Mouse (Mus musculus) myocyte (in vitro differentiated cells): ENCODE results near the gene Txlna. TPM values are rescaled to one million over a fixed set of nuclear protein-coding genes. Genes with fewer than 3 reads are reported as not detected.

ENCODE experiments used
- H3K27me3 ChIP-seq: one replicate; pipeline ENCODE4 v1.6.1; 2011; ENCODE audit not compliant: control insufficient read depth, insufficient read depth, insufficient read length
- H3K36me3 ChIP-seq: one replicate; pipeline ENCODE4 v1.6.1; 2011; ENCODE audit not compliant: control insufficient read depth, insufficient read depth
- H3K4me2 ChIP-seq: one replicate; pipeline ENCODE4 v1.6.1; 2011; ENCODE audit warnings: low read depth, control low read depth
- H3K4me3 ChIP-seq: one replicate; pipeline ENCODE4 v1.5.1; 2011; ENCODE audit warnings: mild to moderate bottlenecking, control low read depth, moderate library complexity
- H3K79me2 ChIP-seq: one replicate; pipeline ENCODE4 v1.6.1; 2011; ENCODE audit not compliant: control insufficient read depth, insufficient read depth
- H3ac ChIP-seq: one replicate; pipeline ENCODE4 v1.6.1; 2011; ENCODE audit not compliant: control insufficient read depth, insufficient read length
- CEBPB ChIP-seq: IDR thresholded peaks from 2 replicates; pipeline ENCODE4 v1.6.1; 2011; ENCODE audit warnings: mild to moderate bottlenecking, moderate library complexity; ENCODE audit not compliant: poor library complexity, insufficient read depth, severe bottlenecking
- E2F4 ChIP-seq: IDR thresholded peaks from one replicate; pipeline ENCODE4 v1.6.1; 2011; ENCODE audit warnings: mild to moderate bottlenecking, control low read depth, moderate library complexity; ENCODE audit not compliant: insufficient read depth
- MAX ChIP-seq: IDR thresholded peaks from one replicate; pipeline ENCODE4 v1.6.1; 2011; ENCODE audit warnings: low read depth, mild to moderate bottlenecking, control low read depth
- MYOD1 ChIP-seq, 3 experiments: IDR thresholded peaks; one replicate each; pipeline ENCODE4 v1.6.1; 2011; ENCODE audit warnings: control low read depth in 2 of 3, low read depth in 2 of 3, mild to moderate bottlenecking in 2 of 3, moderate library complexity in 1 of 3; ENCODE audit not compliant: insufficient read length in 2 of 3, control insufficient read depth in 1 of 3
- MYOG ChIP-seq, 3 experiments: IDR thresholded peaks; one replicate each; pipeline ENCODE4 v1.6.1; 2011; ENCODE audit warnings: control low read depth in 2 of 3, low read depth in 2 of 3, mild to moderate bottlenecking in 2 of 3; ENCODE audit not compliant: insufficient read length in 2 of 3, control insufficient read depth in 1 of 3, insufficient read depth in 1 of 3
- POLR2A ChIP-seq: IDR thresholded peaks from one replicate; pipeline ENCODE4 v1.6.1; 2011; ENCODE audit warnings: low read depth, mild to moderate bottlenecking, control low read depth, moderate library complexity; ENCODE audit not compliant: insufficient read length
- POLR2AphosphoS2 ChIP-seq: IDR thresholded peaks from one replicate; pipeline ENCODE4 v1.6.1; 2011; ENCODE audit warnings: low read depth, control low read depth; ENCODE audit not compliant: insufficient read length
- REST ChIP-seq: IDR thresholded peaks from one replicate; pipeline ENCODE4 v1.6.1; 2011; ENCODE audit warnings: mild to moderate bottlenecking, control low read depth, moderate library complexity; ENCODE audit not compliant: insufficient read depth, insufficient read length
- SRF ChIP-seq: IDR thresholded peaks from one replicate; pipeline ENCODE4 v1.6.1; 2011; ENCODE audit warnings: low read depth; ENCODE audit not compliant: control insufficient read depth, insufficient read length
- TCF12 ChIP-seq: IDR thresholded peaks from one replicate; pipeline ENCODE4 v1.6.1; 2011; ENCODE audit warnings: mild to moderate bottlenecking, control low read depth; ENCODE audit not compliant: poor library complexity, insufficient read depth, severe bottlenecking
- TCF3 ChIP-seq: IDR thresholded peaks from one replicate; pipeline ENCODE4 v1.6.1; 2011; ENCODE audit warnings: low read depth, control low read depth; ENCODE audit not compliant: insufficient read length
- USF1 ChIP-seq: IDR thresholded peaks from one replicate; pipeline ENCODE4 v1.6.1; 2011; ENCODE audit warnings: low read depth, mild to moderate bottlenecking, control low read depth, moderate library complexity
- polyA plus RNA-seq: library from polyadenylated mRNA; unstranded; fragments of >200 nt; fragmentation: generic; extraction: Trizol; gene quantifications from one replicate; pipeline ENCODE4 v1.2.1, GENCODE M21; 2012; ENCODE audit warnings: missing spikeins

The Txlna gene
- polyA plus RNA-seq, 1 experiment = 23.6 TPM

DNA sequence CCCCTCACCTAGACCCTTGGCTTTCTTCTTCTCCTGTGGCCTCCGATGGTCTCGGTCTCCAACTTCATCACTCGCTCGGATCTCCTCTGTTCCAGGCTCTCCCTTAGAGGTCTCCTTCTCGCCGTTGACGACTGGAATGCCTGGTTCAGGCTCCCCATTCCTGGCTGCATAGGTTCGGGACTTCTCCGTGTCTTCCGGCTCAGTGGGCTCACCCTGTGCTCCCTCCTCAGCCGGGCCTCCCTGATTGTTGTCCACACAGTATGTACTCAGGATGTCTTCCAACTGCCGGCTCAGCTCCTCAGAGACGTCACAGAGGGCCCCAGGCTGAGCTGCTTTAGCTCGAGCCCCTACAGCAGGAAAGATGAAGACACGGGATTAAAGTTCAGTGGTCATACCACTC lies 1.6 kb downstream of the Txlna start:
- H3K4me3 ChIP-seq = peak overlapping the region; percentile 54
- H3K79me2 ChIP-seq = peaks cover 25% of the 10 kb centered on the region
- peaks cover 28% of the 10 kb centered on the region for H3K36me3 ChIP-seq
- TF ChIP-seq TCF3 (no peak), POLR2AphosphoS2 (no peak), CEBPB (no peak), SRF (no peak), E2F4 (no peak), REST (no peak), USF1 (no peak), MYOD1 (IDR thresholded peaks at IDR 0.05; ENCODE audit: control insufficient read depth in 1 of 3, insufficient read length in 2 of 3, low read depth in 2 of 3) (no peak), MYOG (IDR thresholded peaks at IDR 0.05; ENCODE audit: control insufficient read depth in 1 of 3, insufficient read depth in 1 of 3, insufficient read length in 2 of 3, low read depth in 2 of 3) (no peak), POLR2A (no peak), MAX (no peak), TCF12 (no peak)
- peak overlapping the region; percentile 82 for H3K4me2 ChIP-seq
- no peak overlapping the region for H3ac ChIP-seq
- no peaks in the 10 kb centered on the region for H3K27me3 ChIP-seq

DNA sequence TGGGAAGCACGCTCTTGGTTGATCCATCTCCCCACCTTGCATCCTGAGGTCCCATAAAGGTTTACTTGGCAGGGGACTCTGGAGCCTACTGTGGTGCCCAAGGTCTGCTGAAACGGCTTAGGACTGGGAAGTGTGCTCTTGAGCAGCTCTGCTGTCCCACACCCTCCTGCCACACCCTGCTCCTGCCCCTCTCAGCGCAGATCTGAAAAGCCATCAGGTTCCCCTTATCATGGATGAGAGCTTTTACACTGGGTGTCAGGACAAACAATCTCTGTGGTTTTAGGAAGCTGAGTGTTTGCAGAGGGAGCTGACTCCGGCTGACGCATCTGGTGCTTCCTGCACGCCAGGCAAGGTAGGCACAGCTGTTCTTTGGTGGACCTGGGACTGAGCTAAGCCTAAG lies 7.0 kb downstream of the Txlna start:
- peaks cover 39% of the 10 kb centered on the region for H3K36me3 ChIP-seq
- H3ac ChIP-seq = no peak overlapping the region
- no peak for TF ChIP-seq USF1
- no peak for TF ChIP-seq TCF3
- TF ChIP-seq REST = no peak
- TF ChIP-seq POLR2AphosphoS2 = no peak

DNA sequence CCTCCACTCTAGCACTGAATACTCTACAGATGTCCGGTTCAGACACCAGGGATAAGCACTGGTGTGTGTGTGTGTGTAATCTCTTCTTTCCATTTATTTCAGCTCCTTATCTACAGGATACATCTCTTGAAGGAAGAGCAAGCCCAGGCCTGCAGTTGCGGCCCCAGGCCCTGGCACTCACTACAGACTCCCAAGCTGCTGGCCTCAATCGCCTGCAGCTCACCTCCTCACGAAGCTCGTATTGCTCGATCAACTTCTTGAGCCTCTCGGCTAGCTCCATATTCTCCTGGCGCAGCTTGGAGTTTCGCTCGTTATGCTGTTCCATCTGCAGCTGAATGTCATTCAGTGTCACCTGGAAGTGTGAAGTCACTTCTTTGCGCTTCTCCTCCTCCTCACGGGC lies 9.0 kb downstream of the Txlna start:
- H3K4me3 ChIP-seq = no peak overlapping the region
- H3K27me3 ChIP-seq = no peaks in the 10 kb centered on the region
- no peaks in the 10 kb centered on the region for H3K79me2 ChIP-seq
- TF ChIP-seq MYOD1 (IDR thresholded peaks at IDR 0.05; ENCODE audit: control insufficient read depth in 1 of 3, insufficient read length in 2 of 3, low read depth in 2 of 3) (no peak), SRF (no peak), MYOG (IDR thresholded peaks at IDR 0.05; ENCODE audit: control insufficient read depth in 1 of 3, insufficient read depth in 1 of 3, insufficient read length in 2 of 3, low read depth in 2 of 3) (no peak), REST (no peak), POLR2A (no peak), MAX (no peak), E2F4 (no peak), TCF12 (no peak), CEBPB (no peak)
- no peak overlapping the region for H3ac ChIP-seq
- H3K4me2 ChIP-seq = no peak overlapping the region
- peaks cover 31% of the 10 kb centered on the region for H3K36me3 ChIP-seq

More for the DNA sequence above, 7.0 kb downstream of the Txlna start:
- peaks cover 9% of the 10 kb centered on the region for H3K79me2 ChIP-seq
- H3K4me3 ChIP-seq = no peak overlapping the region
- no peaks in the 10 kb centered on the region for H3K27me3 ChIP-seq
- H3K4me2 ChIP-seq = no peak overlapping the region

DNA sequence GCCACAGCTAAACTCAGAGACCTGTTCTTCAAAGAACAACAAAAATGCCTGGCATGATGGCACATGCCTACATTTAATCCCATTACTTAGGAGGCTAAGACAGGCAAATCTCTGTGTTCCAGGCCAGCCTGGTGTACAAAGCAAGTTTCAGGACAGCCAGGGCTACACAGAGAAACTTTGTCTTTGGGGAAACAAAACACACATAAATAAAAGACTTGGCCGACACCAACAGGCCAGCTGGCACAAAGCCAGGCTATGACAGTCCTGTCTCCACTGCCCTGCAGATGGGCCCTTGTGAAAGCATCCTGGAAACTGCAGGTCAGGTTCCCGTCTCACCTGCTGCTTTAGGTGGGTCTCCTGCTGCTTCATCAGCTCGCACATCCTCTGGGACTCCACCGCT lies 9.9 kb downstream of the Txlna start:
- no peaks in the 10 kb centered on the region for H3K27me3 ChIP-seq
- H3K36me3 ChIP-seq = peaks cover 27% of the 10 kb centered on the region
- no peak overlapping the region for H3K4me3 ChIP-seq
- no peaks in the 10 kb centered on the region for H3K79me2 ChIP-seq
- no peak for TF ChIP-seq MYOD1 (IDR thresholded peaks at IDR 0.05; ENCODE audit: control insufficient read depth in 1 of 3, insufficient read length in 2 of 3, low read depth in 2 of 3)
- TF ChIP-seq TCF12 = no peak
- TF ChIP-seq POLR2A = no peak
- no peak for TF ChIP-seq MYOG (IDR thresholded peaks at IDR 0.05; ENCODE audit: control insufficient read depth in 1 of 3, insufficient read depth in 1 of 3, insufficient read length in 2 of 3, low read depth in 2 of 3)
- no peak for TF ChIP-seq POLR2AphosphoS2
- H3ac ChIP-seq = no peak overlapping the region
- H3K4me2 ChIP-seq = no peak overlapping the region

DNA sequence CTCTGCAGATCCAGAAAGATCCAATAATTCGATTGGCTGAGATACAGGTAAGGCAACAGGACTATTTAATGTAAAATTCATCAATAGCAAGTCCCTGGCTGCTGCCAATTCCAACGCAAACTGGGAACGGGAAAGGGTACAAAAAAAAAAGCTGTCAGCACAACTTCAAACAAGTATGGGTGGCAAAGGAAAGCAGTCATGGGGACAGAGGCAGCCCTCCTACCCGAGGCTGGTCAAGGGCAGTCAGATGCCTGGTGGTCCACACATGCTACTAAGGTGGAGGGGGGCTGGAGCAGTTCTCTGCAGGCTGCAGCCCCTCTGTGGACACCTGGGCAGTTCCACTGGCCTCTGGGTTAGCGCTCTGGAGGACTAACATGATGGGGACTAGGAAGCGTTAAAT lies 14.8 kb downstream of the Txlna start:
- Histone ChIP-seq H3ac (no peak overlapping the region), H3K4me3 (no peak overlapping the region), H3K27me3 (no peaks in the 10 kb centered on the region), H3K79me2 (no peaks in the 10 kb centered on the region), H3K4me2 (no peak overlapping the region), H3K36me3 (peaks cover 6% of the 10 kb centered on the region)
- TF ChIP-seq E2F4 (no peak), MYOG (IDR thresholded peaks at IDR 0.05; ENCODE audit: control insufficient read depth in 1 of 3, insufficient read depth in 1 of 3, insufficient read length in 2 of 3, low read depth in 2 of 3) (no peak), POLR2A (no peak), CEBPB (no peak), USF1 (no peak), SRF (no peak), REST (no peak), MAX (no peak), TCF3 (no peak), POLR2AphosphoS2 (no peak), TCF12 (no peak), MYOD1 (IDR thresholded peaks at IDR 0.05; ENCODE audit: control insufficient read depth in 1 of 3, insufficient read length in 2 of 3, low read depth in 2 of 3) (no peak)
